Mouse (Mus musculus): Measurements from ENCODE around the gene 3110082J24Rik. TPM values are rescaled to one million over a fixed set of nuclear protein-coding genes. Genes with fewer than 3 reads are reported as not detected.

The 3110082J24Rik gene
- polyA plus RNA-seq, 1 experiment: not detected

DNA sequence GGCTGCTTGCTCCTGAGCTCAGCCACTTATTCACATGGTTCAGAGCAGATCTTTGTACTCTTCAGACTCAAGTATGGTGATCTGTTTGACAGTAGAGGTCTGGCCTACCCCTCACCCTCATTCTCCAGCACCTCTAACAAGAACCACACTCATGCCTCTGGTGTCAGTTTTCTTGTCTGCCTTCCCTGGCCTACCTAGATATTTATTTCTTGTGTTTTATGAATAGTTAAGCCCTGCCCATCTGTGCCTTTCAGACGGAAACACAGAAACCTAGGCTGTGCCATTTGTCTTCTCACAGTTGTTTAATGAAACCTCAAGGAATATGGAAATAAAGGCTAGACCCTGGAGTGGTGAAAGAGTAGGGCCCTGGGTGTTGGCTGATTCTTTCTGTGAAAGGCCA is 12.1 kb upstream of the 3110082J24Rik start:
- DNase-seq (ENCODE audit: low read depth): no peak

DNA sequence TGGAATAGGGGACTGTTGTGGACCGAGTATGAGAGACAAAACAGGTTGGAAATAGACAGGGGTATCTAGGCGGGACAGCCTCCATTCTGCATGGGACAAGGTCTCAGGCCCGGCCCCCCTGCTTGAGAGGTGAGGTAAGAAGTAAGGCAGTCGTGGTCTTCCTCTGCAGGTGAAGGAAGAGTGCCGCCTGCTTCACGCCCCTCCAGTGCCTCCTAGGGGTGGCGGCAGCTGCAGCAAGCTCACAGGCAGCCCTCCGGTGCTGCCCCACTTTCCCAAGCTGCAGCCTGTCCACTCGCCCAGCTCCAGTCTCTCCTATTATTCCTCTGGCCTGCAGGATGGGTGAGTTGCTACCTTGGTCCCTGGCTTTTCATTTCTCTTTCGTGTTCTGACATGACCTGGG is 9.8 kb upstream of the 3110082J24Rik start:
- DNase-seq (ENCODE audit: low read depth): no peak

DNA sequence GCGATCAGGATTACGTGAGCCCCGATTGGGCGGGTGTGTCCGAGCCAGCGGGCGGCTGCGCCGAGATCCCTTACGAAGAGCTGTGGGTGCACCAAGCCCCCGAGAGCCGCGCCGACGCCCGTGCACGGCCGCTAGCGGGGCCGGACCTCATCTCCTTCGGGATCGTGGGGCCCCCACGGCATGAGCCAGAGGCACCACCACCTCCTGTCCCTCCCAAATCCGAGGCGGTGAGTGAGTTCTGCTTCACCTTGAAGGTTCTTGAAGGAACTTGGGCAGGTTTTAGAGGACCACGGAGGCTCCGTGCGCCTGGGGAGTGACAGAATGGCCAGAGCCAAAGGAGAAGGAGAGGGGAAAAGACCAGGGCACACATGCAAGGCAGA is 8.9 kb upstream of the 3110082J24Rik start:
- DNase-seq (ENCODE audit: low read depth): no peak

DNA sequence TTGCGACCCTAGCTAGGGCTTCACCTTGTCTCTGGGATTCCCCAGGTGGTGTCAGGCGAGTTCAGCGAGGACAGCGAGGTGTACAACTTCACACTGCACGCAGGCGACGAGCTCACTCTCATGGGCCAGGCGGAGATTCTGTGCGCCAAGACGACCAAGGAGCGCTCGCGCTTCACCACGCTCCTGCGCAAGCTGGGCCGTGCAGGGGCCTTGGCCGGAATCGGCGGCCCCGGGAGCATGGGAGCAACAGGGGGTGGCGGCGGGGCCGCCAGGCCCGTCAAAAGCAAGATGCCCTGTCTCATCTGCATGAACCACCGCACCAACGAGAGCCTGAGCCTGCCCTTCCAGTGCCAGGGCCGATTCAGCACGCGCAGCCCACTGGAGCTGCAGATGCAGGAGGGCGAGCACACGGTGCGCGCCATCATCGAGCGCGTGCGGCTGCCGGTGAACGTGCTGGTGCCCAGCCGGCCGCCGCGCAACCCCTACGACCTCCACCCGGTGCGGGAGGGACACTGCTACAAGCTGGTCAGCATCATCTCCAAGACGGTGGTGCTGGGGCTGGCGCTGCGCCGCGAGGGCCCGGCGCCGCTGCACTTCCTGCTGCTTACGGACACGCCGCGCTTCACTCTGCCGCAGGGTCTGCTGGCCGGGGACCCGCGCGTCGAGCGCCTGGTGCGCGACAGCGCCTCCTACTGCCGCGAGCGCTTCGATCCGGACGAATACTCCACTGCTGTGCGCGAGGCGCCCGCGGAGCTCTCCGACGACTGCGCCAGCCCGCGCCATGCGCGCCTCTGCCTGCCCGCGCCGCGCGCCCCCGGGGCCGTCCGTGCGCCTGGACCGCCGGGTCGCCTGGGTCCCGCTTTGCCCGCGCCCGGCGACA is 8.2 kb upstream of the 3110082J24Rik start:
- DNase-seq (ENCODE audit: low read depth): no peak

DNA sequence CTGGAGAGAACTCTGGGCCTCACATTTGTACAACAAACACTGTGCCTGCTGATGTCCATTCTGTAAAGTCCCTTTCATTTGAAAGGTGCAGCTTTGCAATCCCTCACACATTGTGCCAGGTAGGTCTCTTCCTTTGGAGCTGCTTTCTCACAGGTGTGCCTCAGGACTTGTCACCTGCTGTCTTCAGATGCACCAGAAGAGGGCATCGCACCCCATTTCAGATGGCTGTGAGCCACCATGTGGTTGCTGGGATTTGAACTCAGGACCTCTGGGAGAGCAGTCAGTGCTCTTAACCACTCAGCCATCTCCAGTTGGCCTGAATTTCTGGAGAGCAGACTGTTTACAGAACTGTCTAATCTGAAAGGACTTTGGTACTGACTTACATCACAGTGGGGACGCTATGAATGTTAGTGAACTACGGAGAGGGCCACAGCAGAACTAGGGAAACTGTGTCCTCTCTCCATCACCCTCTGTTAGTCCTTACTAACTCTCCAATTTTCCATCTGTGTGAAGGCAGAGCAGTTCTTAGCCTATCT is 6.7 kb upstream of the 3110082J24Rik start:
- no peak for DNase-seq (ENCODE audit: low read depth)

DNA sequence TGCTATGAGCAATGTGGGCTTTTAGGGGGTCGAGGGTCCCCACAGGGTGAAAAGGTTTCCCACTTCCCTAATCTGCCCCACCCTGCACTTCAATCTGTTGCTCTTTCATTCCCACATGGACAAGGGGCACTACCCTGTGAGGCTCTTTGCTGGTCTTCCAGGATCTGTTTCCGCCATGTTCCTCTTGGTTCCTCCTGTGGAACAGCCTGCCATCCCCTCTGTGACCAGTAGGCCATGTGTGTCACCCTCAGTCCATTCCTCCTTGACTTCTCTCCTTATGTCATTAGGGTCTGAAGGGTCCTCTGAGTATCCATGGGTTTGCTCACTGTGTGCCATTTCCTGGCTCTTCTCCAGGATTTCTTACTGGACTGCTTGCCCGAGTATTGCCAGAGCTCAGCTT is 5.9 kb upstream of the 3110082J24Rik start:
- DNase-seq (ENCODE audit: low read depth): no peak

DNA sequence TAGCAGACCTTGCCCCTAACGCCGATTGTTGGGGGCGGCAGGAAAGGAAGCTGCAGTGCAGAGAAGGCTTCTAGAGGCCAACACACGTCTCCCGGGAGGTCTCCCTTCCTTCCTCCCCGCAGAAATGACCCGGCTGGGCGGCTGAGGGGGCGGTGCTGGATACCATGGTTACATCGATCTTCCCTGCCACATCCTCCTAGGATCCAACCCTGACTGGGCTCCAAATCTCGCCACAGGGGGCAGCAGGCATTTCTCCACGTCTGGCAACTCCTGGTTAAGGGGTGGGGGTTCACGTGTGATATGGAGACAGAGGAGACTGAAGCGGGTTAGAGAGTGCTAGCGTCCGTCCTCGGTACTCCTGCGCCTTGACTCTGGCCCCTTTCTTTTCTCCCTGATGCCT is 5.2 kb upstream of the 3110082J24Rik start:
- DNase-seq (ENCODE audit: low read depth): no peak

DNA sequence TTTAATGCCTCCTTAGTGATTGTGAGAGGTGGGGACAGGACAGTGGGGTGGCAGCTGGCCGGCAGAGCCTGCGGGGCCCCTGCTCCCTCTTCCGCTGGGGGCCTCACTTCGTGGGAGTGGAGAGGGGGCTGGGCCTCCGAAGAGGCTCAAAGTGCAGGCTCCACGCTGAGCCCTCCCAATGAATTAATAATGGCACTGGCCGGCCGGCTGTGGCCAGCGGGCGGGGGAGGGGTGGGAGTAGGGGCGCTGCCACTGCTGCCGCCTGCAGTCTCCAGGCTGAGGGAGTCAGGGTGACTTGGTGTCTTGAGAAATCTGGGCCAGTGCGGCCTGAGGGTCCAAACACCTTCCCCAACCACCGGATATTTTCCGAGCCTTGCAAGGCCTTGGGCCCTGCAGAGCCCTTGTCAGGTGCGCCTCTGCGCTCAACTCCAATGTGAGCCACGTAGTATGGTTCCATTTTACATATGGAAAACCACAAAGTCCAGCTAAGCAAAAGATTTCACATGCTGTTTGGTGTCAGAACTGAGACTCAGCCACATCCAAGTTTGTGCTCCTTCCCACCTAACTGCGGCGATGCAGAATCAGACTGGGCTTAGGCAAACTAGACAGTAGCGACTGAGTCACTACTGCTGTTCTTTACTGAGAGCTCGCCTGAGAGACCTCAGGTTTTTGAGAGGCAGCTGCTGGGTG is 4.6 kb upstream of the 3110082J24Rik start:
- no peak for DNase-seq (ENCODE audit: low read depth)

DNA sequence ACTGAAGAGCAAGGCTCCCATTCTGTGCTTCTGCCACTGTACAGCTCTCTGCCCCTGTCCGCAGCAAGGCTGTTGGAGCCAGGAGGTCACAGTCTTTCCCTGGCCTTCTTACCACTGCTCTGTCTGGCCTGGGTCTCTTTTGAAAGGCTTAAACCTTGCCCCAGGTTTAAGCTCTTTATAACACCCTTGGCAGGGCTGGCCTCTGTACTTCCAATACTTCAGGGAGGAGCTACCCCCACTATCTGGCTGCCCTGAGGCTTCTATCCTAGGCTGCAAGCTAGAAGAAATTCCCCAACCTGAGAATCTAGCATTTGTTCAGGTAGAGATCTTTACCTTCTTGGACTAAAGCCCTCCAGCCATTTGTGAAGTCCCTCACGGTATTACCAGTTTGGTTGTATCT is 4.0 kb upstream of the 3110082J24Rik start:
- DNase-seq (ENCODE audit: low read depth): no peak

DNA sequence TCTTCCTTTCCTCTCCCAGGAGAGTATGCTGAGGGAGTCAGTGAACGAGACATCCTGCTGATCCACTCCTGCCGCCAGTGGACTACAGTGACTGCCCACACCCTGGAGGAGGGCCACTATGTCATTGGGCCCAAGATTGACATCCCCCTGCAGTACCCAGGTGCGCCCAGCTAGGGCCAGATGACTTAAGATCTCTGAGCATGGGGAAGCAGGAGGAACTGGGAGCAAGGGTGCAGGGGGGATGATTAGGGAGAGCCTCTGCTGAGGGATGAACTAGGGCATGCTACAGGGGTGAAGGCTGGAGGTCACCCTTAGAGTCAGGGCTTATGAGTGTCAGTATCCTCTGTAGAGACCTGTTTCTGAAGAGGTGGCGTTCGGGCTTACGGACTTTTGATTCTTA is 2.3 kb upstream of the 3110082J24Rik start:
- no peak for DNase-seq (ENCODE audit: low read depth)

DNA sequence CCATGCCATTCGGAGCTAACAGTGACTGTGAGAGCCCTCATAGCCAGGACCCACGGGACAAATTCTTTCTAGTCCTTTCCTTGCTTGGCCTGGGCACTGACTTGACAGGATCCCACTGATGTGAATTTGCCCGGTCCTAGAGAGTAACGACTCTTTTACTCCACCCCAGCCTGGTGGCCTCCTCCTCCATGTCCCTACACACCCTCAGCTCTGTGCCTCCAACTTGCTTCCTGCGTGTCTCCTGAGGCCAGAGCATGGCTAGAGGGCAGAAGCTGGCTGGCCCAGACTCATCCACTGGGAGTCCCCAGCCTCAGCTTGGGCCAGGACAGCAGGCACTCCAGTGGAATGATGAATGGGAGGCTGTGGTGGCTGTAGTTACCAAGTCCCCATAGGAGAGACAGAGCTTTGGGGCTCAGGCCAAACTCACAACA is 1.7 kb upstream of the 3110082J24Rik start:
- DNase-seq (ENCODE audit: low read depth): no peak

DNA sequence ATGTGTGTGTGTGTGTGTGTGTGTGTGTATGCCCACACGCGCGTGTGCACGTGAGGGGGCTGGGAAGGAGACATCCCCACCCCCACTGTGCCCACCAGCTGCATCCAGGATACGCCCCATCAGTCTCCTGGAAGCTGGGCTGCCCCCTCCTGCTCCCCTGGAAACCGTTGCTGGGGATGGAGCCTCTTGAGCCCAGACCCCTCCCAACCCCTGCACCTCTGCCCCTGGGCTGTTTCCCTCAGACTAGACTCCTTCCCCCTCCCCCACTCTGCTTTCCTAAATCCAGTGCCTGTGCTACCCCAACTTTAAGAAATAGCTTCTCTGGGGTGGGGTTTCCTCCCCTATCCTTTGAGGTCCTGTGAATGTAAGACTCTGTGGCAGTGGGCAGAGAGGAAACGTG is 1.3 kb upstream of the 3110082J24Rik start:
- DNase-seq (ENCODE audit: low read depth): no peak

DNA sequence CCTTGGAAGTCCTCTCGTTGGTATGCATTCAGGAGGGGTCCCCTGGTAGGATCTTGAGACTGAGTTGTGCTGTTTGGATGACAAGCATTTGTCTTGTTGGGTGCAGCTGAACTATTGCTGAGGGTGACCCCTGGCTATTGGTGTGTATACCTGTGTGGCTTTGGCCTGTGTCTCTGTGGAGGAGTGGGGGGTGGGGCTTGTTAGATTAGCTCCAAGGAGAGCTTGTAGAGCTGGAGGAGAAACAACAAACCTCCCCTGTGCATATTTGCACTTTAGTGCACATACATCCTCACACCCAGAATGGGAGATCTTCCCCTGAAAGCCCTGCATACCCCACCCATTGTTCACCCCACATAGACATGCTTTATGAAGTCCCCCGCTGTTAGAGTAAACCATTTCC is 870 bp upstream of the 3110082J24Rik start:
- no peak for DNase-seq (ENCODE audit: low read depth)

DNA sequence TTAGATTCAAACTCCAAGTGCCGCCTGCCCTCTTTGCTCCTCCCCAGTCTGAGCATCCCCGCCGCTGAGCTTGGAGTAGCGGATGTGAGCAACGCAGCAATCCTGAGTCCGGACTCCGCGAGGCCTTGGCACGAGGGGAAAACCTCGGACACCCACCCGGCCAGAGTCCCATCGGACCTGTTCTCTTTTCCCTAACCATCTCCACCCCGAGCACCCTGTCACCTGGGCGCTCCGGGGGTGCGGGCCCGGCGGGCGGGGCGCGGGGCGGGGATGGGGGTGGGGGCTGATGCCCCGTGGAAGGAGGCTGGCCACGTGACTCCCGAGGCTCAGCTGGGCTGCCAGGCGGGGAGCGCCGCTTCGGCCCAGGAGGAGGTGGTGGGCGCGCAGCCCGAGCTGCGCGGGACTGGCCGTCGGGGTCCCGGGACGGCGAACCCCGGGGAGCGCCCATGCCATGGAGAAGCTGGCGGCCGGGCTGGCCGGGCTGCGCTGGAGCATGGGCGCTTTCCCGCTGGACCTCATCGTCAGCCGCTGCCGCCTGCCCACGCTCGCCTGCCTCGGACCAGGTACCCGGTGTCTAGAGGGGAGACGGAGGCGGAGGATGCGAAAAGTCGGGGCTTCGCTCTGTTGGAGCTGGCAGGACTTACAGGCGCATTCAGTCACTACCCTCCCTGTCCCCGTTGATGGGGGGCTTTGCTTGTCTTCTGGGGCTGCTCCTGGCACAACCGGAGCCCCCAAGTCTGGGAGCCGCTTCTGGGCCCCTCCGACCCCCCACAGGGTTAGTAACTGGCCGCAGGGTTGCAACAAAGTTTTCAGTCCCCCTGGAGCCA is 832 bp downstream of the 3110082J24Rik start, which contains the start of gene Garem2:
Gene Garem2 (plus strand): TSS at position 321 of the 827 bp plus-strand sequence.
- no peak for DNase-seq (ENCODE audit: low read depth)

DNA sequence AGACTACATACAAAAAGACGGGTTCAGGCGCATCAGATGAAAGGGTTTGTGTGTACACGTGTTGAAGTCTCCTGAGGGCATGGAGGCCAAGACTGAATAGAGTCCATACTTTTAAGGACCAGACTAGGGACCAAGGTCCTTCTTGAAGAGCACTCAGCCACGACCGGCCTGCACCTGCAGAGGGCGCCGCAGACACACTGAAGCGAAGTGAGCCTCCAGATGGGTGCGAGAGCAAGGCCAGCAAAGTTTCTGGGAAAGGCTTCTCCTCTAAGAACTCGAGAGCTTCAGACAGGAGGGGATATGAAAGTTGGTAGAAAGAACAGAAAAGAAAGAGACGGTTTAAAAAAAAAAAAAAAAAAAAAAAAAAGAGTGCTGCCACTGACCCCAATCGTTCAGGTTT is 1.5 kb downstream of the 3110082J24Rik start:
- no peak for DNase-seq (ENCODE audit: low read depth)

DNA sequence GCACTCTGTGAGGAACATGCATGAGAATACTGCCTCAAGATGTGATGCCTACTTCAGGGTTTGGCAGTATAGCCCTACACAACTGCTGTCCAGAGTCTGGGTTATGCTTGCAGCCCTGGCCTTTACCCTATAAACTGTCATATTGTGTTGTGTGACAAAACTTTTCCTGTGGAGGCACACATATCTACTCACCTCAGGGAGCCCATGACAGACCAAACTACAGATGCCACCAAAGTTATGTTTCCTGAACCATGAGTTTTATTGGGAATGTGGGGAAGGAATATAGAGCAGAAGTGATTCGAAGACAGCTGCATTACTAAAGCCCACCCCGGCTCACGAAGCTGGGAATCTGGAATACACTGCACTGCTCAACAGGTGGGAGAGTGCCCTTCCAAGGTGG is 2.5 kb downstream of the 3110082J24Rik start:
- DNase-seq (ENCODE audit: low read depth): no peak

DNA sequence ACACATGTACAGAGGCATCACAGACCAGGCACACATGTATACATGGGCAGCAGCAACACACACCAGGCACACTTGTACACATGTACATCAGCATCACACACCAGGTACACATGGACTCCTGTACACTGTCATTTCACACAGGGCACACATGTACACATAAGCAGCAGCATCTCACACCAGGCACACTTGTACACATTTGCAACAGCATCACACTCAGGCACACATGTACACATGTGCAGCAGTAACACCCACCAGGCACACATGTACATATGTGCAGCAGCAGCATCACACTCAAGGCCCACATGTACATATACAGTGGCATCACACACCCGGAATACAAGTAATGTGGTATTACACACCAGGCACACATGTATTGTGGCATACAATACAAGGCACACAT is 7.6 kb downstream of the 3110082J24Rik start:
- DNase-seq (ENCODE audit: low read depth): no peak

DNA sequence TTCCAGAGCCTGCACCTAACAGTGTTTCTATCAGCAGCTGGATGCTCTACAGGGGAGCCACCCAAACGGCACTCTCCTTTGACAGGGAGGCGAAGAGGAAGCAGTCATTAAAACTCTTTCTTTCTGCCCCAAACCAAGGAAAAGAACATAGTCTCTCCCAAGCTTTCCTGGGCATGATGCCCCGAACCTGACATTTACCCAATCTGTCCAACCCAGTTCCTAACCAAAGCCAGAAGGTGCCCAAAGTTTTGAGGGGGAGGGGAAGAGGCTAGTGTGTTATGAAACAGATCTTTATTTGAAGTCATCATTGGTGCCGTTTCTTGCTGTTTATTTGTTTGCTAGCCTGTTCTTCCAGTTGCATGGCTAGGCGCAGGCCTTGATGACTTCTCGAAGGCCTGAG is 10.2 kb downstream of the 3110082J24Rik start:
- DNase-seq (ENCODE audit: low read depth): no peak

DNA sequence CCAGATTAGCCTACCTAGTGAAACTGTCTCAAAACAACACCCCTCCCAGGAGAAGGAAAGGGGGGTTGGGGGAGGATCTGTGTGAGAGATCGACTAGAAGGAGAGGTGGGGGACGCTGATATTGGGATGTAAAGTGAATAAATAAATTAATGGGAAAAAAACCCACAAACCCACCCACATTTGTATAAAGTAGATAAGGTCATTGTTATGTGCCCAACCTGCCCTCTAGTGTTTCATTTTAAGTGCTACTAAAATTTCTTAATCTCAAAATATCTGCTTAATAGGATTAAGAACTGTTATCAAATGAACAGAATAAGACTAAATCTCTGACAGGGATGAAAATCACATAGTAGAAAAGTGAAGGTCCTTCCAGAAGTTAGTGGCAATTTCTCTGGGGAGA is 11.5 kb downstream of the 3110082J24Rik start:
- no peak for DNase-seq (ENCODE audit: low read depth)

DNA sequence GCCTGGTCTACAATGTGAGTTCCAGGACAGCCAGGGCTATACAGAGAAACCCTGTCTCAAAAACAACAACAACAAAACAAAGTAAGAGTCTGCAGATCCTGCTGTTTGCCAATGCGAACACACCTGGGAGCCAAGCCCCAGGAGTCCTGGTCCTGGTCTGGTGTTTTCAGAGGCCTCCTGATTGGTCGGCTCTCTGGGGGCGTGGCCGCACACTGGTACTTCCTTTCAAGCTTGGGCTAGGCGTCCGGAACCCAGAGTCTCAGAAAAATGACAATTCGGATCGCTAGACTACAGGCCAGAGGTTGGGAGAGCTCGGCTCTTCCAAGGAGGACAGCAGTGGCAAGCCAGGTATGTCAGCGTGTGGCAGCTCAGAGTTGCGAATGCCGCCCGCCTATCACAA is 13.2 kb downstream of the 3110082J24Rik start:
- DNase-seq (ENCODE audit: low read depth): no peak

DNA sequence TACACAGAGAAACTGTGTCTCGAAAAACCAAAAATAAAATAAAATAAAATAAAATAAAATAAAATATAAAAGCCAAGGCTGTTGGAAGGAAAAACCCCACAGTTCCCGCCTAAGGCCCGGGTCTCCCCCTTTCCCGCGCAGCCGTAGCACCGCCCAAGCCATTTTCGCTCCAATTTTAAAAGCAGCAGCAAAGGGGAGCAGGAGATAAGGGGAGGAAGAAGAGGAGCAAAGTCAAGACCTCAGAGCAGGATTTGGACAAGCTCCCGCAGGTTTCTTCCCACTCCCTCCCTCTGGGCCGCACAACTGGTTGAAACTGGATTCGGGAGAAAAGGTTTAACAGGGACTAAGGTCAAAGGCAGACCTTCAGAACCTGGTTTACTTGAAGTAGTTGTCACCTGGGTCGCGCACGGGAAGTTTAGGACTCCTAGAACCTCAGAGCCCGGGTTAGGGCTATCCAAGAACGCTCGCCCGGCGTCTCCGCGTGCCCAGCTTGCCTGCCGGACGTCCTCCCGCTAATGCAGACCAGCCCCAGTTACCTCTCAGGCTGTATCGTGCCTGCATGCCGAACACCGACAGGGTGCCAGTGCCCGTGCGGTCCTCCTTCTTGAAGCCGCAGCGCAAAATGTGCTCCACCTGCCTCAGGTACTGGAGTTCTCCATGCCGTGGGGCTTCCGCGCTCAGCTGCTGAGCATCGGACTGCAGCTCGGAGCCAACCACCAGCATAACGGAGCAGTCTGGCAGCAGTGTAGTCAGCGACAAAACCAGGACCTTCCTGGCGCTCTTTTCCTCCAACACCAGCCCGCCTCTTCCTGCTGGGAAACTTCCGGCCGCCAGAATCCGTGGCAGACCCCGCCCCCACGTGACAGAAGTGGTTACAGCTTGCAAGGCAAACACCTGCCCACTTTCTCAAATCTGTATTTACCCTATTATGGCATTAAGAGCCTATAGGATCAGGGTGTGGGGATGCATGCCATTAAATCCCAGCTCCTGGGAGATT is 32.8 kb downstream of the 3110082J24Rik start, which contains the start of gene Tyms:
Gene Tyms (minus strand): TSS at position 793 of the 997 bp plus-strand sequence.
- peak; percentile 16 for DNase-seq (ENCODE audit: low read depth)

Measured in gonadal fat pad, adult 2 months (tissue).